Mouse (Mus musculus): ENCODE measurements around the gene Megf11.

- TF ChIP-seq CTCF (IDR thresholded peaks at IDR 0.05; ENCODE audit: low read depth) (no peak), EP300 (IDR thresholded peaks at IDR 0.05; ENCODE audit: low read depth) (no peak)
These were observed 81.1 kb downstream of the Megf11 start for GRCm38 (mm10) chr9:64466564-64466963.
